Mouse (Mus musculus): Measurements from ENCODE around the gene Meox1. TPM values are rescaled to one million over a fixed set of nuclear protein-coding genes. Genes with fewer than 3 reads are reported as not detected.

Meox1 gene
- polyA plus RNA-seq, 1 experiment from 2014 or later = 4.0 TPM

GRCm38 (mm10) chr11:101891451-101891850 is 2.7 kb downstream of the Meox1 start:
- Histone ChIP-seq H3K27ac (ENCODE audit: low read depth) (no peak overlapping the region), H3K4me3 (ENCODE audit: low read depth, low read length) (no peak overlapping the region), H3K9ac (ENCODE audit: low read length) (no peak overlapping the region), H3K4me1 (replicated peaks; ENCODE audit: control insufficient read depth, insufficient read depth, low read length) (peaks cover 32% of the 10 kb centered on the region), H3K9me3 (ENCODE audit: control insufficient read depth, low read length) (no peaks in the 10 kb centered on the region), H3K36me3 (ENCODE audit: control insufficient read depth, insufficient read depth, low read length) (no peaks in the 10 kb centered on the region), H3K4me2 (ENCODE audit: low read length) (peak overlapping the region; percentile 18; the same call in 1 of the 2 replicates), H3K27me3 (replicated peaks; ENCODE audit: control insufficient read depth, insufficient read depth, low read length) (0 out of 2 replicates have a peak, but pooled peaks cover 2% of the 10 kb centered on the region)
- ATAC-seq (replicated peaks; ENCODE audit: low FRiP score, low TSS enrichment, low read depth) (no peak), DNase-seq (ENCODE audit: low spot score) (no peak)
- WGBS = 8% methylated on average over 11 of the region's 11 CpGs

GRCm38 (mm10) chr11:101889781-101890180 is 4.4 kb downstream of the Meox1 start:
- WGBS = 2% methylated on average over 13 of the region's 13 CpGs
- ATAC-seq (replicated peaks; ENCODE audit: low FRiP score, low TSS enrichment, low read depth) = 0 out of 2 replicates have a peak, but pooled peaks have one; percentile 22
- peaks cover 39% of the 10 kb centered on the region for H3K4me1 ChIP-seq (replicated peaks; ENCODE audit: control insufficient read depth, insufficient read depth, low read length)

GRCm38 (mm10) chr11:101888820-101889219 is 5.4 kb downstream of the Meox1 start:
- no peaks in the 10 kb centered on the region for H3K9me3 ChIP-seq (ENCODE audit: control insufficient read depth, low read length)
- H3K27me3 ChIP-seq (replicated peaks; ENCODE audit: control insufficient read depth, insufficient read depth, low read length) = 0 out of 2 replicates have a peak, but pooled peaks cover 2% of the 10 kb centered on the region
- no peaks in the 10 kb centered on the region for H3K36me3 ChIP-seq (ENCODE audit: control insufficient read depth, insufficient read depth, low read length)
- no peak overlapping the region for H3K9ac ChIP-seq (ENCODE audit: low read length)
- H3K27ac ChIP-seq (ENCODE audit: low read depth) = no peak overlapping the region
- no peak for DNase-seq (ENCODE audit: low spot score)
- no peak overlapping the region for H3K4me2 ChIP-seq (ENCODE audit: low read length)
- no peak for ATAC-seq (replicated peaks; ENCODE audit: low FRiP score, low TSS enrichment, low read depth)
- H3K4me3 ChIP-seq (ENCODE audit: low read depth, low read length) = no peak overlapping the region
- H3K4me1 ChIP-seq (replicated peaks; ENCODE audit: control insufficient read depth, insufficient read depth, low read length) = peaks cover 34% of the 10 kb centered on the region
- 46% methylated on average over 6 of the region's 6 CpGs for WGBS

More at GRCm38 (mm10) chr11:101889781-101890180, 4.4 kb downstream of the Meox1 start:
- H3K9ac ChIP-seq (ENCODE audit: low read length) = no peak overlapping the region
- H3K4me3 ChIP-seq (ENCODE audit: low read depth, low read length) = no peak overlapping the region
- H3K27ac ChIP-seq (ENCODE audit: low read depth) = no peak overlapping the region
- DNase-seq (ENCODE audit: low spot score) = no peak
- peak overlapping the region; percentile 36 for H3K4me2 ChIP-seq (ENCODE audit: low read length)
- no peaks in the 10 kb centered on the region for H3K36me3 ChIP-seq (ENCODE audit: control insufficient read depth, insufficient read depth, low read length)
- no peaks in the 10 kb centered on the region for H3K9me3 ChIP-seq (ENCODE audit: control insufficient read depth, low read length)
- 0 out of 2 replicates have a peak, but pooled peaks cover 2% of the 10 kb centered on the region for H3K27me3 ChIP-seq (replicated peaks; ENCODE audit: control insufficient read depth, insufficient read depth, low read length)

- ATAC-seq (replicated peaks; ENCODE audit: low FRiP score, low TSS enrichment, low read depth) = no peak
- H3K27me3 ChIP-seq (replicated peaks; ENCODE audit: control insufficient read depth, insufficient read depth, low read length) = no peaks in the 10 kb centered on the region
- peaks cover 35% of the 10 kb centered on the region for H3K4me1 ChIP-seq (replicated peaks; ENCODE audit: control insufficient read depth, insufficient read depth, low read length)
- no peak overlapping the region for H3K4me3 ChIP-seq (ENCODE audit: low read depth, low read length)
- no peaks in the 10 kb centered on the region for H3K9me3 ChIP-seq (ENCODE audit: control insufficient read depth, low read length)
- WGBS = 73% methylated on average over 12 of the region's 12 CpGs
- H3K4me2 ChIP-seq (ENCODE audit: low read length) = no peak overlapping the region
- no peak overlapping the region for H3K27ac ChIP-seq (ENCODE audit: low read depth)
- H3K9ac ChIP-seq (ENCODE audit: low read length) = no peak overlapping the region
- no peaks in the 10 kb centered on the region for H3K36me3 ChIP-seq (ENCODE audit: control insufficient read depth, insufficient read depth, low read length)
- no peak for DNase-seq (ENCODE audit: low spot score)
These were observed 7.7 kb downstream of the Meox1 start for GRCm38 (mm10) chr11:101886436-101886835.

- Histone ChIP-seq H3K4me2 (ENCODE audit: low read length) (no peak overlapping the region), H3K9me3 (ENCODE audit: control insufficient read depth, low read length) (no peaks in the 10 kb centered on the region), H3K4me1 (replicated peaks; ENCODE audit: control insufficient read depth, insufficient read depth, low read length) (peaks cover 37% of the 10 kb centered on the region), H3K36me3 (ENCODE audit: control insufficient read depth, insufficient read depth, low read length) (no peaks in the 10 kb centered on the region), H3K27me3 (replicated peaks; ENCODE audit: control insufficient read depth, insufficient read depth, low read length) (no peaks in the 10 kb centered on the region), H3K9ac (ENCODE audit: low read length) (no peak overlapping the region), H3K4me3 (ENCODE audit: low read depth, low read length) (no peak overlapping the region), H3K27ac (ENCODE audit: low read depth) (peak overlapping the region; percentile 65; the same call in 1 of the 2 replicates)
- DNase-seq (ENCODE audit: low spot score) (no peak), ATAC-seq (replicated peaks; ENCODE audit: low FRiP score, low TSS enrichment, low read depth) (no peak)
- 47% methylated on average over 6 of the region's 6 CpGs for WGBS
These were observed 8.3 kb downstream of the Meox1 start for GRCm38 (mm10) chr11:101885881-101886319.

GRCm38 (mm10) chr11:101885232-101885631 is 8.9 kb downstream of the Meox1 start:
- Histone ChIP-seq H3K9me3 (ENCODE audit: control insufficient read depth, low read length) (no peaks in the 10 kb centered on the region), H3K4me2 (ENCODE audit: low read length) (no peak overlapping the region), H3K4me3 (ENCODE audit: low read depth, low read length) (no peak overlapping the region), H3K36me3 (ENCODE audit: control insufficient read depth, insufficient read depth, low read length) (no peaks in the 10 kb centered on the region), H3K9ac (ENCODE audit: low read length) (no peak overlapping the region), H3K4me1 (replicated peaks; ENCODE audit: control insufficient read depth, insufficient read depth, low read length) (peaks cover 42% of the 10 kb centered on the region), H3K27ac (ENCODE audit: low read depth) (peak overlapping the region; percentile 65), H3K27me3 (replicated peaks; ENCODE audit: control insufficient read depth, insufficient read depth, low read length) (no peaks in the 10 kb centered on the region)
- no peak for DNase-seq (ENCODE audit: low spot score)
- no peak for ATAC-seq (replicated peaks; ENCODE audit: low FRiP score, low TSS enrichment, low read depth)
- 33% methylated on average over 6 of the region's 6 CpGs for WGBS

GRCm38 (mm10) chr11:101883911-101884310 is 10.3 kb downstream of the Meox1 start:
- peaks cover 39% of the 10 kb centered on the region for H3K4me1 ChIP-seq (replicated peaks; ENCODE audit: control insufficient read depth, insufficient read depth, low read length)
- no peak for ATAC-seq (replicated peaks; ENCODE audit: low FRiP score, low TSS enrichment, low read depth)
- 0 out of 2 replicates have a peak overlapping the region, but pooled peaks have one; percentile 1 for H3K27ac ChIP-seq (ENCODE audit: low read depth)

GRCm38 (mm10) chr11:101882500-101883290 is 11.5 kb downstream of the Meox1 start:
- no peaks in the 10 kb centered on the region for H3K27me3 ChIP-seq (replicated peaks; ENCODE audit: control insufficient read depth, insufficient read depth, low read length)
- WGBS = 73% methylated on average over 11 of the region's 11 CpGs
- no peak overlapping the region for H3K9ac ChIP-seq (ENCODE audit: low read length)
- DNase-seq (ENCODE audit: low spot score) = no peak
- H3K36me3 ChIP-seq (ENCODE audit: control insufficient read depth, insufficient read depth, low read length) = no peaks in the 10 kb centered on the region
- no peaks in the 10 kb centered on the region for H3K9me3 ChIP-seq (ENCODE audit: control insufficient read depth, low read length)
- H3K4me2 ChIP-seq (ENCODE audit: low read length) = no peak overlapping the region
- no peak for ATAC-seq (replicated peaks; ENCODE audit: low FRiP score, low TSS enrichment, low read depth)
- no peak overlapping the region for H3K4me3 ChIP-seq (ENCODE audit: low read depth, low read length)
- H3K4me1 ChIP-seq (replicated peaks; ENCODE audit: control insufficient read depth, insufficient read depth, low read length) = peaks cover 44% of the 10 kb centered on the region
- H3K27ac ChIP-seq (ENCODE audit: low read depth) = no peak overlapping the region

More at GRCm38 (mm10) chr11:101883911-101884310, 10.3 kb downstream of the Meox1 start:
- no peak for DNase-seq (ENCODE audit: low spot score)
- Histone ChIP-seq H3K27me3 (replicated peaks; ENCODE audit: control insufficient read depth, insufficient read depth, low read length) (no peaks in the 10 kb centered on the region), H3K36me3 (ENCODE audit: control insufficient read depth, insufficient read depth, low read length) (no peaks in the 10 kb centered on the region), H3K9me3 (ENCODE audit: control insufficient read depth, low read length) (no peaks in the 10 kb centered on the region), H3K4me3 (ENCODE audit: low read depth, low read length) (no peak overlapping the region), H3K4me2 (ENCODE audit: low read length) (no peak overlapping the region), H3K9ac (ENCODE audit: low read length) (no peak overlapping the region)
- WGBS = 72% methylated on average over 2 of the region's 2 CpGs

Data from intestine, embryonic 14.5 days (tissue).